Mouse (Mus musculus) erythroblast, embryonic 14.5 days (primary cell): ENCODE data around the gene Eepd1.

Experiments used
- GATA1 ChIP-seq: IDR thresholded peaks from 2 replicates; pipeline ENCODE4 v1.6.1; 2012; ENCODE audit warnings: low read length, inconsistent platforms, mixed read lengths
- TAL1 ChIP-seq: IDR thresholded peaks from 3 replicates; pipeline ENCODE4 v1.6.1; 2012; ENCODE audit warnings: low read length, inconsistent platforms, mixed read lengths

- no peak for TF ChIP-seq TAL1
- TF ChIP-seq GATA1 = no peak
These were observed 148.3 kb downstream of the Eepd1 start for GRCm38 (mm10) chr9:25629531-25630099.
